ENCODE assay signal across 14 mouse cellular contexts in the genomic region with DNA sequence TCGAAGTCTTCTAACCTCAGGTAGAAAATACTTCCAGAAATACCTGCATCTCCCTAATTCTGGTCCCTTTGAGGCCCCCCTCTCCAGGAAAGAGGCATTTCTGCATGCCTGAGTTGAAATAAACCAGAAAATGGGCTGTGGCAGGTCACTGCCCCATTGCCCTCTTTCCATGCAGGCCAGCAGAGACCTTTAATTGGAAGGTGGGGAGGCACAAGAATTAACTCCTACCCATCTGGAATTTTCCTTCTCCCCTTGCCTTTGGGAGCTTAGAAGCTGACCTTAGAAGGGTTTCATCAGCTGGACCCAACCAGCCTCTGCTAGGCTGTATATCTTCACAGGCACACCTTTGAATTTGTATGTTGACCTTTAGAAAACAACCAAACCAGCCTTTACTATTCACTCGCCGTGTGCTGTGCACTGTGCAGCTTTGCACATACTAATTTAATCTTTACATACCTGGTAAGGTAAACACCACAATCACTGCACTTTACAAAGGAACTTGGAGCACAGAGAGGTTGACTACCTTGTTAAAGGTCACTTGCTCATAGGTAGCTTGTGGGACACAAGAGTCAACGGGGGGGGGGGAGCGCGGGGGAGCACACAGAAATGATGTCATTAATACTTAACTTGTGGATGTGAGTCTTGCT.
DNase-seq lines count a peak whose midpoint lies in the region; ATAC-seq and TF ChIP-seq lines count a peak whose summit lies in the region.
"Had no signal": no experiment of that assay in that cellular context is flagged by ENCODE, and none has a peak within 500 bp of the region (broad histone marks: within the 10 kb centered on the region; RNA-seq: fewer than 3 reads in every experiment).

No protein-coding gene starts in this region.

- peaks cover 39% of the 10 kb centered on the region for H3K4me1 ChIP-seq in embryonic facial prominence, embryonic 10.5 days
- H3K4me1 ChIP-seq in kidney, adult 2 months (ENCODE audit: control insufficient read depth, insufficient read depth, low read length) = peaks cover 3% of the 10 kb centered on the region; the same call in 1 of the 2 replicates
- no peaks in the 10 kb centered on the region for H3K4me1 ChIP-seq in stomach, embryonic 15.5 days
- peaks cover 5% of the 10 kb centered on the region; the same call in 1 of the 2 replicates for H3K4me1 ChIP-seq in hindbrain, postnatal 0 days (ENCODE audit: insufficient read depth, low read length)
- H3K4me1 ChIP-seq: lung, embryonic 15.5 days had no signal

- peak; percentile 29 for DNase-seq in embryonic facial prominence, embryonic 10.5 days (ENCODE audit: low spot score)
- DNase-seq in kidney, adult 2 months = peak; percentile 52
- DNase-seq in kidney, postnatal 10 days = peak; percentile 15
- DNase-seq in left cerebral cortex, postnatal 4 days = no peak
- DNase-seq in left cerebral cortex, postnatal 25 days (ENCODE audit: low spot score in 2 of 2) = no peak
- no peak for DNase-seq in hindbrain, postnatal 0 days (ENCODE audit: low spot score)
- DNase-seq: cerebellum, adult 2 months; gastrocnemius, postnatal 36 days; spleen, adult 18-20 months had no signal

- H3K9ac ChIP-seq in stomach, embryonic 15.5 days = no peak overlapping the region
- no peak overlapping the region for H3K9ac ChIP-seq in hindbrain, postnatal 0 days (replicated peaks; ENCODE audit: low read length)
- H3K9ac ChIP-seq: forebrain, embryonic 15.5 days; liver, embryonic 14.5 days; lung, embryonic 15.5 days; midbrain, embryonic 12.5 days had no signal

- TF ChIP-seq CTCF in kidney, adult 2 months (conservative IDR thresholded peaks at IDR 0.05; ENCODE audit: insufficient read depth, insufficient read length, low read depth, low read length) = no peak
- TF ChIP-seq CTCF in hindbrain, postnatal 0 days (IDR thresholded peaks at IDR 0.05; ENCODE audit: low read depth) = no peak

- peak; percentile 90 for ATAC-seq in stomach, embryonic 15.5 days (ENCODE audit: insufficient read depth, low FRiP score, low read depth)
- ATAC-seq in hindbrain, postnatal 0 days = no peak

- intact Hi-C loops in left cerebral cortex, postnatal 4 days (cut with DNase I) = no loop called here
- intact Hi-C loops in left cerebral cortex, postnatal 25 days (cut with DNase I) = loop anchor here (1.0 to 2.0 kb wide), 3 partner anchors 37 to 65 kb away; no protein-coding TSS in a partner anchor

- H3K4me2 ChIP-seq in stomach, embryonic 15.5 days = no peak overlapping the region
- no peak overlapping the region for H3K4me2 ChIP-seq in hindbrain, postnatal 0 days (ENCODE audit: low read depth, low read length)
- H3K4me2 ChIP-seq: forebrain, embryonic 15.5 days; lung, embryonic 15.5 days; midbrain, embryonic 12.5 days had no signal

- H3K36me3 ChIP-seq in embryonic facial prominence, embryonic 10.5 days (replicated peaks) = no peaks in the 10 kb centered on the region
- H3K36me3 ChIP-seq in kidney, adult 2 months (ENCODE audit: control insufficient read depth, insufficient read depth, low read length) = no peaks in the 10 kb centered on the region
- no peaks in the 10 kb centered on the region for H3K36me3 ChIP-seq in stomach, embryonic 15.5 days
- H3K36me3 ChIP-seq in hindbrain, postnatal 0 days (ENCODE audit: insufficient read depth, low read length) = no peaks in the 10 kb centered on the region
- H3K36me3 ChIP-seq: forebrain, embryonic 15.5 days; lung, embryonic 15.5 days; midbrain, embryonic 12.5 days had no signal

- H3K27me3 ChIP-seq in embryonic facial prominence, embryonic 10.5 days (replicated peaks; ENCODE audit: low read depth, poor library complexity, severe bottlenecking) = no peaks in the 10 kb centered on the region
- no peaks in the 10 kb centered on the region for H3K27me3 ChIP-seq in kidney, adult 2 months (replicated peaks; ENCODE audit: control insufficient read depth, insufficient read depth, low read length)
- no peaks in the 10 kb centered on the region for H3K27me3 ChIP-seq in stomach, embryonic 15.5 days (replicated peaks)
- H3K27me3 ChIP-seq in hindbrain, postnatal 0 days (ENCODE audit: insufficient read depth, low read length) = no peaks in the 10 kb centered on the region
- H3K27me3 ChIP-seq: forebrain, embryonic 15.5 days; lung, embryonic 15.5 days; midbrain, embryonic 12.5 days had no signal

- no peak overlapping the region for H3K4me3 ChIP-seq in embryonic facial prominence, embryonic 10.5 days
- no peak overlapping the region for H3K4me3 ChIP-seq in kidney, adult 2 months (ENCODE audit: insufficient read depth, low read depth, low read length)
- H3K4me3 ChIP-seq in stomach, embryonic 15.5 days (replicated peaks) = no peak overlapping the region
- no peak overlapping the region for H3K4me3 ChIP-seq in hindbrain, postnatal 0 days (ENCODE audit: low read length)
- H3K4me3 ChIP-seq: forebrain, embryonic 15.5 days; lung, embryonic 15.5 days; midbrain, embryonic 12.5 days had no signal

- TF ChIP-seq POLR2A in kidney, adult 2 months (IDR thresholded peaks at IDR 0.05; ENCODE audit: low read depth, low read length) = no peak

- no peaks in the 10 kb centered on the region for H3K9me3 ChIP-seq in embryonic facial prominence, embryonic 10.5 days
- no peaks in the 10 kb centered on the region for H3K9me3 ChIP-seq in stomach, embryonic 15.5 days
- H3K9me3 ChIP-seq in hindbrain, postnatal 0 days (ENCODE audit: low read length) = no peaks in the 10 kb centered on the region
- H3K9me3 ChIP-seq: forebrain, embryonic 15.5 days; lung, embryonic 15.5 days; midbrain, embryonic 12.5 days had no signal

- 0 out of 2 replicates have a peak overlapping the region, but pooled peaks have one; percentile 72 for H3K27ac ChIP-seq in embryonic facial prominence, embryonic 10.5 days (replicated peaks)
- peak overlapping the region; percentile 41; the same call in 1 of the 2 replicates for H3K27ac ChIP-seq in kidney, adult 2 months (ENCODE audit: insufficient read depth, low read depth, low read length)
- H3K27ac ChIP-seq in stomach, embryonic 15.5 days = peak overlapping the region; percentile 65
- no peak overlapping the region for H3K27ac ChIP-seq in hindbrain, postnatal 0 days
- H3K27ac ChIP-seq: forebrain, embryonic 15.5 days; liver, embryonic 14.5 days; lung, embryonic 15.5 days; midbrain, embryonic 12.5 days had no signal

- WGBS in embryonic facial prominence, embryonic 10.5 days = 80% methylated on average over 6 of the region's 6 CpGs
- WGBS in kidney, adult 2 months = 41% methylated on average over 6 of the region's 6 CpGs
- 59% methylated on average over 6 of the region's 6 CpGs for WGBS in stomach, embryonic 15.5 days
- WGBS in hindbrain, postnatal 0 days = 88% methylated on average over 6 of the region's 6 CpGs

Comparison
In these comparisons a context has a peak if more than half of its experiments do, and no peak if none do; other contexts are left out.
1. DNase-seq: peak in embryonic facial prominence, embryonic 10.5 days (single experiment), kidney, adult 2 months (single experiment) and kidney, postnatal 10 days (single experiment); none in left cerebral cortex, postnatal 4 days (single experiment), left cerebral cortex, postnatal 25 days (0 of 2) and hindbrain, postnatal 0 days (single experiment).